Mouse (Mus musculus): Measurements from ENCODE around the gene Rsc1a1. TPM values are rescaled to one million over a fixed set of nuclear protein-coding genes. Genes with fewer than 3 reads are reported as not detected.

Gene Rsc1a1
- total RNA-seq, 2 experiments from 2014 or later: 6.0 TPM

Other genes starting within 250 kb of the Rsc1a1 start
- not detected for gene Srarp, start 249.5 kb downstream of the Rsc1a1 start, total RNA-seq (2021)
- 10 to 100 TPM; 16.2 to 16.7 TPM for gene Zbtb17, start 240.9 kb downstream of the Rsc1a1 start, total RNA-seq (2021)
- gene Spen, start 147.0 kb downstream of the Rsc1a1 start, total RNA-seq (2021): 10 to 100 TPM; 20.1 to 22.1 TPM
- gene Fblim1, start 79.5 kb downstream of the Rsc1a1 start, total RNA-seq (2021): 1 to 10 TPM; 2.5 to 3.9 TPM
- gene Tmem82, start 67.0 kb downstream of the Rsc1a1 start, total RNA-seq (2021): 1 to 10 TPM in 1 of 2 experiments, under 1 TPM in 1; 0.66 to 1.8 TPM
- gene Slc25a34, start 61.8 kb downstream of the Rsc1a1 start, total RNA-seq (2021): 10 to 100 TPM in 1 of 2 experiments, 1 to 10 TPM in 1; 9.0 to 17.7 TPM
- gene Plekhm2, start 20.7 kb downstream of the Rsc1a1 start, total RNA-seq (2021): 10 to 100 TPM; 22.2 to 27.7 TPM
- 10 to 100 TPM; 35.0 to 37.6 TPM for gene Ddi2, start 37.8 kb upstream of the Rsc1a1 start, total RNA-seq (2021)
- gene Agmat, start 61.1 kb upstream of the Rsc1a1 start, total RNA-seq (2021): under 1 TPM in 1 of 2 experiments, not detected in 1; 0.82 TPM
- gene Dnajc16, start 105.3 kb upstream of the Rsc1a1 start, total RNA-seq (2021): 1 to 10 TPM; 8.6 to 9.4 TPM
- gene Casp9, start 108.0 kb upstream of the Rsc1a1 start, total RNA-seq (2021): 1 to 10 TPM; 3.7 to 4.8 TPM
- not detected for gene Cela2a, start 140.6 kb upstream of the Rsc1a1 start, total RNA-seq (2021)
- not detected for gene Ctrc, start 160.8 kb upstream of the Rsc1a1 start, total RNA-seq (2021)
- 10 to 100 TPM; 13.8 to 17.6 TPM for gene Efhd2, start 189.3 kb upstream of the Rsc1a1 start, total RNA-seq (2021)

Data from gastrocnemius, postnatal 14 days (tissue).